Mouse (Mus musculus) erythroblast, embryonic 14.5 days (primary cell): ENCODE data around the gene Erc2.

ENCODE experiments used
- GATA1 ChIP-seq: IDR thresholded peaks from 2 replicates; pipeline ENCODE4 v1.6.1; 2012; ENCODE audit warnings: low read length, inconsistent platforms, mixed read lengths
- TAL1 ChIP-seq: IDR thresholded peaks from 3 replicates; pipeline ENCODE4 v1.6.1; 2012; ENCODE audit warnings: low read length, inconsistent platforms, mixed read lengths

DNA sequence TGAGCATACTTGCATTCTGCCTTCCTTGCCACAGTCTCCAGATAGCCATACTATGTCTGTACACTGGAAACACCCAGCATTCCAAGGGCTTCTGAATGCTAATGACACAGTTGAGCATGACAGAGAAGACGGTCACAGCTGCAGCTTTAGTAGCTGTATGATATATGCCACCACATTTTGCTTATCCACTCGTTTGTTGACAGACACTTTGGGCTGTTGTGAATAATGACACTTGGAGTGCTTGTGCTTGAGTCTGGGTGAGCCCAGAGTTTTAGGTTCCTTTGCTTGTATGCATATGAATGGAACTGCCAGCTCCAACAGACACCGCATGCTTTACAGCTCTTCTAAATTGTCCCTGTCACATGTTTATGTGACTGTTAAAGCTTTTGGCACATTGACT is 852.8 kb downstream of the Erc2 start:
- TF ChIP-seq GATA1 (no peak), TAL1 (no peak)
